ENCODE assay signal across 11 mouse cellular contexts in the genomic region with DNA sequence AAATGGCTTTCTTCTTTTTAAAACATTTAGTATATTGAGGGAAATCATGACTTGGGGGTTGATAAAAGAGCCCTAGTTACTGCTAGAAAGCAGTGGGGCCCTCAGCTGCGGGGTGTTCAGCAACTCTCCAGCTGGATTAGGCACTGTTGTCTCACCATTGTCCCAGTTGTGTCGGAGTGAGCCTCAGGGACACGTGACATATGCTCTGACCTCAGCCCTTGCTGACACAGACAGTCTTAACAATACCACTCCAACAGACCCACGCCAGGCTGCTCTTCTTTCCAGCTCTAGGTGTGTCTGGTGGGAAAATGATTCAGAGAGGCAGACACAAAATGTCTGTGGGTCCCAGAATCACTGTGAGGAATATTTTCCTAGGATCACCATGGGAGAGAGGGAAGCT.
A peak's percentile ranks its signal among the peaks of the same experiment; 100 is the strongest.
DNase-seq lines count a peak whose midpoint lies in the region; ATAC-seq and TF ChIP-seq lines count a peak whose summit lies in the region.
"Had no signal": no experiment of that assay in that cellular context is flagged by ENCODE, and none has a peak within 500 bp of the region (broad histone marks: within the 10 kb centered on the region; RNA-seq: fewer than 3 reads in every experiment).

No protein-coding gene starts in this region.

- H3K36me3 ChIP-seq in forebrain, embryonic 10.5 days (replicated peaks) = no peaks in the 10 kb centered on the region
- no peaks in the 10 kb centered on the region for H3K36me3 ChIP-seq in forebrain, embryonic 14.5 days (ENCODE audit: control insufficient read depth, insufficient read depth, low read length)
- H3K36me3 ChIP-seq in kidney, postnatal 0 days (ENCODE audit: insufficient read depth, low read length) = no peaks in the 10 kb centered on the region
- H3K36me3 ChIP-seq: G1E had no signal

- H3K9me3 ChIP-seq in forebrain, embryonic 10.5 days = no peaks in the 10 kb centered on the region
- no peaks in the 10 kb centered on the region for H3K9me3 ChIP-seq in forebrain, embryonic 14.5 days (replicated peaks; ENCODE audit: control insufficient read depth, low read length)
- H3K9me3 ChIP-seq in kidney, postnatal 0 days (replicated peaks; ENCODE audit: low read length) = no peaks in the 10 kb centered on the region
- H3K9me3 ChIP-seq: G1E had no signal

- no peak for TF ChIP-seq CTCF in kidney, postnatal 0 days (IDR thresholded peaks at IDR 0.05; ENCODE audit: low read depth)

- no peak for DNase-seq in forebrain, embryonic 10.5 days (ENCODE audit: extremely low spot score, low spot score)
- no peak for DNase-seq in forebrain, embryonic 14.5 days (ENCODE audit: low spot score)
- no peak for DNase-seq in kidney, postnatal 0 days (ENCODE audit: low spot score)
- DNase-seq in kidney, postnatal 10 days = no peak
- DNase-seq in thymus, postnatal 0 days (ENCODE audit: low spot score) = peak; percentile 40
- DNase-seq in thymus, postnatal 14 days = no peak
- no peak for DNase-seq in gastrocnemius, adult 8-10 months (ENCODE audit: low spot score in 2 of 2)
- DNase-seq: cerebellum, adult 11-12 months; kidney, postnatal 36 days had no signal

- H3K4me2 ChIP-seq in forebrain, embryonic 14.5 days (ENCODE audit: low read length) = no peak overlapping the region
- H3K4me2 ChIP-seq in kidney, postnatal 0 days (ENCODE audit: low read length) = no peak overlapping the region

- H3K27ac ChIP-seq in forebrain, embryonic 10.5 days = peak overlapping the region; percentile 31; the same call in 1 of the 2 replicates
- no peak overlapping the region for H3K27ac ChIP-seq in forebrain, embryonic 14.5 days (ENCODE audit: low read depth, low read length)
- H3K27ac ChIP-seq in kidney, postnatal 0 days = peak overlapping the region; percentile 62; the same call in 1 of the 2 replicates

- peaks cover 14% of the 10 kb centered on the region for H3K4me1 ChIP-seq in forebrain, embryonic 10.5 days
- no peaks in the 10 kb centered on the region for H3K4me1 ChIP-seq in forebrain, embryonic 14.5 days (ENCODE audit: control insufficient read depth, insufficient read depth, low read length)
- H3K4me1 ChIP-seq in kidney, postnatal 0 days (replicated peaks; ENCODE audit: insufficient read depth, low read length) = no peaks in the 10 kb centered on the region

- no peak overlapping the region for H3K9ac ChIP-seq in forebrain, embryonic 14.5 days (ENCODE audit: low read length)
- no peak overlapping the region for H3K9ac ChIP-seq in kidney, postnatal 0 days (ENCODE audit: low read depth, low read length)

- H3K4me3 ChIP-seq in forebrain, embryonic 10.5 days = no peak overlapping the region
- H3K4me3 ChIP-seq in forebrain, embryonic 14.5 days (ENCODE audit: low read depth, low read length) = no peak overlapping the region
- no peak overlapping the region for H3K4me3 ChIP-seq in kidney, postnatal 0 days (replicated peaks; ENCODE audit: low read depth, low read length)

- no peaks in the 10 kb centered on the region for H3K27me3 ChIP-seq in forebrain, embryonic 10.5 days (ENCODE audit: poor library complexity, severe bottlenecking)
- no peaks in the 10 kb centered on the region for H3K27me3 ChIP-seq in forebrain, embryonic 14.5 days (replicated peaks; ENCODE audit: control insufficient read depth, insufficient read depth, low read length)
- H3K27me3 ChIP-seq in kidney, postnatal 0 days (ENCODE audit: insufficient read depth, low read length) = no peaks in the 10 kb centered on the region

- ATAC-seq in forebrain, embryonic 14.5 days = no peak
- no peak for ATAC-seq in kidney, postnatal 0 days (replicated peaks; ENCODE audit: low FRiP score, low read depth)
- no peak for ATAC-seq in erythroid progenitor cell, adult 5-6 weeks (replicated peaks; ENCODE audit: low FRiP score, poor library complexity, severe bottlenecking)

- 36% methylated on average over 4 of the region's 4 CpGs for WGBS in forebrain, embryonic 10.5 days
- 24% methylated on average over 4 of the region's 4 CpGs for WGBS in forebrain, embryonic 14.5 days
- 53% methylated on average over 4 of the region's 4 CpGs for WGBS in kidney, postnatal 0 days
